Mouse (Mus musculus): ENCODE results near the gene Pgam5. TPM values are rescaled to one million over a fixed set of nuclear protein-coding genes. Genes with fewer than 3 reads are reported as not detected.
A peak's percentile ranks its signal among the peaks of the same experiment; 100 is the strongest.

The Pgam5 gene
- polyA plus RNA-seq (2012; ENCODE audit: insufficient read depth, insufficient read length, low replicate concordance, missing spikeins), result not detected in 2 replicates

DNA sequence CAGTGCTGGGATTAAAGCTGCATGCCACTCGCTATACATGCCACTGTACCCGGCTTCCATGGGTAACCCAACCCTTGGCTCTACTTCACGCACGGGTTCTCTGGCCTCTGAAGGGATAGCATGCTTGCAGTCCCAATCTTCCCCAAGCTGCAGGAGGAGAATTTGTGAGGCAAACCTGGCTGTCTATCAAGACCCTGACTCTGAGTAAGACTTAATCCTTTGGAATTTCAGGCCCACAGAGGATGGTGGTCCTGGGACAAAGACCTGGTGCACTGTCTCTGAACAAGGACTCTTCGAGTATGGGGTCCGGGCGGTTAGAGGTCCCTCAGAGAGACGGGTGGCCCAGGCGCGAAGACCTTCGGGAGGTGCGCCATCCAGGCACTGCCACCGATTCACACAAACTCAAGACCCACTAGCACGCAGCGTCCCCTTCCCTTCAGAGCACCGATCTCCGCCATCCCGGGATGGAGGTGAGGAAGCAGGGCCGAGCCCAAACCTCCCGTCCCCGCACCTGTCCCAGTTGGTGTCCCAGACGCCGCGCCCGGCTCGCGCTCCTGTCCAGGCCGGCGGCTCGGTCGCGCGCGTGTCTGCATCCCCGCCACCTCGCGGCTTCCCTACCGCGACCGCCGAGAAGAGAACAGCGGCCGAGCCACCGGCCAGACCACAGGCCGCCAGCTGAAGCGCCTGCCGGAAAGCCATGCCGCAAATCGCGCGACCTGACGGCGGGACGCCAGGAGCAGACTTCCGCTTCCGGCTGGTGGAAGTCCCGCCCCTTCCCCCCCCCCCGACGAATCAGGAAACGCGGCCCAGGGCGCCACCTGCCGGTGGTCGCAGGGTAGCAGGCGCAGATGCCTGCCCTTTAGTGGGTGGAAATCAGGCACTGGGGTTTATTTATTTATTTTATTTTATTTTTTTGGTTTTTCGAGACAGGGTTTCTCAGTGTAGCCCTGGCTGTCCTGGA is at the start of gene Pgam5:
Gene Pgam5, minus strand, starts transcription at position 773 of the 961 bp plus-strand sequence.
- Histone ChIP-seq H3K4me1 (ENCODE audit: control insufficient read depth, insufficient read depth, low read length) (peaks cover 3% of the 10 kb centered on the region; the same call in 1 of the 2 replicates), H3K27ac (ENCODE audit: insufficient read depth, low read depth, low read length) (no peak within 1 kb of the TSS), H3K4me3 (ENCODE audit: insufficient read depth, low read depth, low read length) (peak within 1 kb of the TSS; percentile 83)
- WGBS, result under 1% methylated on average over 66 of the region's 66 CpGs
- TF ChIP-seq CTCF (IDR thresholded peaks at IDR 0.05; ENCODE audit: insufficient read depth, low read depth, low read length) (peak; percentile 78), POLR2A (IDR thresholded peaks at IDR 0.05; ENCODE audit: insufficient read depth, low read depth, low read length) (peak; percentile 78)

DNA sequence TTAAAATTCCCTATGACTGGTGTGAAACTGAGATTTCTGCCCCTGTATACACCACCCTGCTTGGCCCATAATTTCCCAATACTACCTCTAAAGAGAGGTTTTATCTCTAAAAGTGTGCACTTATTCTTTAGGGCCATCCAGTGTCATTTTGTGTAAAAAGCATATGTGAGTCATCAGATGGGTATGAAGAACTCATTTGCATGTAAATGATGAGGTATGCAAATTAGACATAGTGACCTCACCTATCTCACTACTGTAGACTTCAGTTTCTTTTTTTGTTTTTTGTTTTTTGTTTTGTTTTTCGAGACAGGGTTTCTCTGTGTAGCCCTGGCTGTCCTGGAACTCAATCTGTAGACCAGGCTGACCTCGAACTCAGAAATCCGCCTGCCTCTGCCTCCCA is 43.4 kb upstream of the Pgam5 start:
- no peak overlapping the region for H3K4me3 ChIP-seq (ENCODE audit: insufficient read depth, low read depth, low read length)
- no peak for TF ChIP-seq CTCF (IDR thresholded peaks at IDR 0.05; ENCODE audit: insufficient read depth, low read depth, low read length)
- 85% methylated on average over 3 of the region's 3 CpGs for WGBS

DNA sequence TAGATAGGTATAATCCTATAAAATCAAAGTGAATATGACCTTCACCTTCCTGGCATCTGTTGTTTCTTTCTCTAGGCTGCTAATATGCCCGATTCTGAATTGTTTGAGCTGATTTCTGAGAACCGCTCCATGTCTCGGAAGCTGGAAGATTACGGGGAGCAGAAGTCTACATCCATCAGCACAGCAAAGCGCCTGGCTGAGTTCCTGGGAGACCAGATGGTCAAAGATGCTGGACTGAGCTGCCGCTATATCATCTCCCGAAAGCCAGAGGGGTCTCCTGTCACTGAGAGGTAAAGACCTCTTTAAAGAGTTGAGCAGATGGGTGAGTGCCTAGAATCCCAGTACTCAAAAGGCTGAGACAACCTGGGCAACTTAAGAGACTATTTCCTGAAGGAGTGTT is 39.1 kb upstream of the Pgam5 start:
- TF ChIP-seq CTCF (IDR thresholded peaks at IDR 0.05; ENCODE audit: insufficient read depth, low read depth, low read length) (no peak), POLR2A (IDR thresholded peaks at IDR 0.05; ENCODE audit: insufficient read depth, low read depth, low read length) (no peak)
- H3K27ac ChIP-seq (ENCODE audit: insufficient read depth, low read depth, low read length), result no peak overlapping the region
- H3K4me1 ChIP-seq (ENCODE audit: control insufficient read depth, insufficient read depth, low read length), result no peaks in the 10 kb centered on the region
- 93% methylated on average over 7 of the region's 7 CpGs for WGBS
- no peak overlapping the region for H3K4me3 ChIP-seq (ENCODE audit: insufficient read depth, low read depth, low read length)

More for the DNA sequence above, 43.4 kb upstream of the Pgam5 start:
- no peaks in the 10 kb centered on the region for H3K4me1 ChIP-seq (ENCODE audit: control insufficient read depth, insufficient read depth, low read length)
- no peak overlapping the region for H3K27ac ChIP-seq (ENCODE audit: insufficient read depth, low read depth, low read length)

DNA sequence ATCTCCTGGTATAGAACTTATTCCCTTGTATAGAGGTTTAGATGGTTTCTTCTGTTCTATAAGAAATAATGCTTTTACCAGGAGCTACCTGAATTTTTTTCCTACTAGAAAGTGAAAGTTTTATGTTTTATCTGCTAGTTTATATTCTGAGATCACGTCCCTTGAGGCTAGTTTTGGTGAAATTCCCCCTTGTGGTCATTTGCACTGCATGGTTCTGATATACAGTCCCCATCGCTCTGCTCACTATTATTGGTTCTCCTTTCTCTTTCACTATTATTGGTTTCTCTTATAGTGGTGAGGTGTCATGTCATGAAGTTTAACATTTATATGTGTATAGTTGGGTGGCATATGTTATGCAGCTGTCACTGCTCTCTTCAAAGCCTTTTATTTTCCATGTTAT is 30.9 kb upstream of the Pgam5 start:
- Histone ChIP-seq H3K27ac (ENCODE audit: insufficient read depth, low read depth, low read length) (no peak overlapping the region), H3K4me3 (ENCODE audit: insufficient read depth, low read depth, low read length) (no peak overlapping the region), H3K4me1 (ENCODE audit: control insufficient read depth, insufficient read depth, low read length) (no peaks in the 10 kb centered on the region)
- TF ChIP-seq POLR2A (IDR thresholded peaks at IDR 0.05; ENCODE audit: insufficient read depth, low read depth, low read length) (no peak), CTCF (IDR thresholded peaks at IDR 0.05; ENCODE audit: insufficient read depth, low read depth, low read length) (no peak)
- 93% methylated on average over 2 of the region's 2 CpGs for WGBS

DNA sequence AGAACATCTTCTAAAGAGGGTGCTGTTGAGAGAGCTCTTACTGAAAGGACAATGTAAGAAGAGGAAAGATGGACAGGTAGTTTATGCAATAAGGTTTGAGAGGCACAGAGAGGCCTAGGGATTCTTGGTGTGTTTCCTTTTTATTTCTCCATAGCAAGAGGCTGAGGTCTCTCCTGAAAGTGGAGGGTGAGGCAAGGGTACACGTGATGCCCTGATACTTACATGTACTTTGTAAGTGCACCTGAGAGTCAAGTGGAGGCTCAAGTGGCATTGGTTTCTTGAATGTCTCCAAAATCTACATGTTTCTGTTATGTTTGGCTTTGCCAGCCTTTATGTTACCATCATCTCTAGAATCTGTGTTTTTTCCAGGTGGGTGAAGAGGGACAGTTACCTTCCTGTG is 26.9 kb upstream of the Pgam5 start:
- H3K27ac ChIP-seq (ENCODE audit: insufficient read depth, low read depth, low read length), result no peak overlapping the region
- no peak overlapping the region for H3K4me3 ChIP-seq (ENCODE audit: insufficient read depth, low read depth, low read length)
- H3K4me1 ChIP-seq (ENCODE audit: control insufficient read depth, insufficient read depth, low read length), result no peaks in the 10 kb centered on the region
- WGBS, result 97% methylated on average over 1 of the region's 1 CpGs
- TF ChIP-seq CTCF (IDR thresholded peaks at IDR 0.05; ENCODE audit: insufficient read depth, low read depth, low read length) (no peak), POLR2A (IDR thresholded peaks at IDR 0.05; ENCODE audit: insufficient read depth, low read depth, low read length) (no peak)

DNA sequence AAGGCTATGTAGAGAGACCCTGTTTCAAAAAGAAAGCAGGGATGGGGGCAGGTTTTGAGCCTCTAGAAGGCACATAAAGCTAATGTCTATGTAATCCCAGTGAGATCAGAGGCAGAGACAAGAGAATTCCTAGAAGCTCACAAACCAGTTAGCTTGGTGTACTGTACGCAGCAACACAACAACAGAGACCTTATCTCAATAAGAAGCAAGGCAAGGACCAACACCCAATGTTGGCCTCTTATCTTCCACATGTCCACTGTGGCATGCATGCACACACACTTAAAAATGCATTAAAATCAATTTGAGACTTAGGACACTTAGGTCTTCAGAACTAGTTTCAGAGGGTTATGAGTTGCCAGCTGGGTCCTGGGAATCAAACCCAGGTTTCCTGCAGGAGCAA is 21.9 kb upstream of the Pgam5 start:
- Histone ChIP-seq H3K27ac (ENCODE audit: insufficient read depth, low read depth, low read length) (no peak overlapping the region), H3K4me3 (ENCODE audit: insufficient read depth, low read depth, low read length) (no peak overlapping the region), H3K4me1 (ENCODE audit: control insufficient read depth, insufficient read depth, low read length) (no peaks in the 10 kb centered on the region)
- TF ChIP-seq CTCF (IDR thresholded peaks at IDR 0.05; ENCODE audit: insufficient read depth, low read depth, low read length) (no peak), POLR2A (IDR thresholded peaks at IDR 0.05; ENCODE audit: insufficient read depth, low read depth, low read length) (no peak)
- 100% methylated on average over 1 of the region's 1 CpGs for WGBS

DNA sequence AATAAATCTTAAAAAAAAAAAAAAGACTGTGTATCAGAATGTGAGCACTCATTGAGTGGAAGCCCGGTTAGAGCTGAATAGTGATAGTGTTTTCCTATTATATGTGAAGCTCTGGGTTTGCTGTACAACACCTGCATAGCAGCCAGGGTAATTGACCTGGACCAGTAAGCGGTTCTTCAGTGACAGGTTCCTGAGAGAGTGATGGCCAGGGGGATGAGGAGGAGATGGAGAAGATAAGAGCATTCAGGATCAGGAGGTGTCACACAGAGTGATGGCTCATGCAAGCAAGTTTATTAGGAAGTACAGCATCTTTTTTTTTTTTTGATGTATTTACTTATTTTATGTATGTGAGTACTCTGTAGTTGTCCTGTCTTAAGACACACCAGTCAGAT is 17.4 kb upstream of the Pgam5 start:
- WGBS, result 49% methylated on average over 2 of the region's 2 CpGs

DNA sequence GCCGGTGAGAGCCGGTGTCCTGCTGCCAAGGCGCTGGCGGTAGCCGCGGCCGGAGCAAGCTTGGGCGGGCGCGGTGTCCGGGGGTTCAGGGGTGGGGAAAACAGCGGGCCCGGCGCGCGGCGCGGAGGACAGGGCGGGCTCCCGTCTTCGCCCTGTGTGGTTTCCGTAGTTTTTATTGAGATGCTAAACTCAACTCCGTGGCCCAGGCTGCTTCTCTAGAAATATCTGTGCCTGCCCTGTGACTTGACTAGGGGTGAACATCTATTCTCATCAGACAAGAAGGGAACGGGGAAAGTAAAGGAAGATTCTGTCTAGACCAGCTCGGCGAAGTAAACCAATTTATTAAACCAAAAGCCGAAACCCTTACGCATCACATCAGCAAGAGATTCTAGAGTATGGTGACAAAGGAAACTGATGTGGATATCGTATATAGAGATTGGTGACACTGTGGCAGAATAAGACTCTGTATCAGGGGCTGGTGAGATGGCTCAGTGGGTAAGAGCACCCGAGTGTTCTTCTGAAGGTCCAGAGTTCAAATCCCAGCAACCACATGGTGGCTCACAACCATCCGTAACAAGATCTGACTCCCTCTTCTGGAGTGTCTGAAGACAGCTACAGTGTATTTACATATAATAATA is 16.9 kb upstream of the Pgam5 start:
- Histone ChIP-seq H3K4me1 (ENCODE audit: control insufficient read depth, insufficient read depth, low read length) (peaks cover 7% of the 10 kb centered on the region), H3K4me3 (ENCODE audit: insufficient read depth, low read depth, low read length) (peak overlapping the region; percentile 93), H3K27ac (ENCODE audit: insufficient read depth, low read depth, low read length) (no peak overlapping the region)
- no peak for TF ChIP-seq CTCF (IDR thresholded peaks at IDR 0.05; ENCODE audit: insufficient read depth, low read depth, low read length)
- TF ChIP-seq POLR2A (IDR thresholded peaks at IDR 0.05; ENCODE audit: insufficient read depth, low read depth, low read length), result no peak
- WGBS, result under 1% methylated on average over 31 of the region's 31 CpGs

More for the DNA sequence above, 17.4 kb upstream of the Pgam5 start:
- Histone ChIP-seq H3K27ac (ENCODE audit: insufficient read depth, low read depth, low read length) (no peak overlapping the region), H3K4me3 (ENCODE audit: insufficient read depth, low read depth, low read length) (no peak overlapping the region), H3K4me1 (ENCODE audit: control insufficient read depth, insufficient read depth, low read length) (peaks cover 7% of the 10 kb centered on the region)
- TF ChIP-seq CTCF (IDR thresholded peaks at IDR 0.05; ENCODE audit: insufficient read depth, low read depth, low read length) (no peak), POLR2A (IDR thresholded peaks at IDR 0.05; ENCODE audit: insufficient read depth, low read depth, low read length) (no peak)
